Mouse (Mus musculus): ENCODE data around the gene Ppa1. TPM values are rescaled to one million over a fixed set of nuclear protein-coding genes. Genes with fewer than 3 reads are reported as not detected.

Gene Ppa1
- total and polyA plus RNA-seq, 2 experiments from 2014 or later, result 137 to 201 TPM

DNA sequence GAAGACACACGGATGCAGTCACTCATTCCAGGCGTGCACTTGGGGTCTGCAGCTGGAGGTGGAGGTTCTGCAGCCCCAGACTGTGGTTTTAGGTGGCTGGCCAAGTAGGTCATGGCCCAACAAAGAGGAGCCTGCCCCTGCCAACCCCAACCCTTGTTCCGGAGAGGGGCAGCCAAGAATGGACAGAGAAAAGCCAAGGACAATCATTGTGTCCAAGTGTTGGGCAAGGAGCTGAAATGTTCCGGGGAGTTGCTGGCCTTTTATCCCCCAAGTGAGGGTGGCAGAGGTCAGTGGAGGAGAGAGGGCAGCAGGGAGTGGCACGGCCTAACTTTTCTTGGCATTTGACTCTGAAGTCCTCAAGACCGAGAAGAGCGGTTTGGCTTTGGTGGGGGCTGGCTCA lies 72.0 kb downstream of the Ppa1 start:
- no peak for ATAC-seq
- Histone ChIP-seq H3K4me2 (ENCODE audit: low read depth) (no peak overlapping the region), H3K4me1 (ENCODE audit: insufficient read depth) (no peaks in the 10 kb centered on the region), H3K27ac (ENCODE audit: low read depth, low read length) (no peak overlapping the region), H3K9me3 (ENCODE audit: low read length) (no peaks in the 10 kb centered on the region), H3K27me3 (ENCODE audit: insufficient read depth, low read length) (no peaks in the 10 kb centered on the region), H3K36me3 (ENCODE audit: insufficient read depth) (no peaks in the 10 kb centered on the region), H3K4me3 (ENCODE audit: low read depth, low read length) (no peak overlapping the region), H3K9ac (no peak overlapping the region)
- no peak for TF ChIP-seq CTCF (IDR thresholded peaks at IDR 0.05; ENCODE audit: low read depth)
- no peak for DNase-seq
- 88% methylated on average over 7 of the region's 7 CpGs for WGBS

GRCm38 (mm10) chr10:61722215-61722614 lies 73.9 kb downstream of the Ppa1 start:
- no peak for DNase-seq
- ATAC-seq, result no peak
- WGBS, result 92% methylated on average over 3 of the region's 3 CpGs
- TF ChIP-seq CTCF (IDR thresholded peaks at IDR 0.05; ENCODE audit: low read depth), result no peak
- Histone ChIP-seq H3K4me3 (ENCODE audit: low read depth, low read length) (no peak overlapping the region), H3K4me1 (ENCODE audit: insufficient read depth) (no peaks in the 10 kb centered on the region), H3K4me2 (ENCODE audit: low read depth) (no peak overlapping the region), H3K27me3 (ENCODE audit: insufficient read depth, low read length) (no peaks in the 10 kb centered on the region), H3K9ac (no peak overlapping the region), H3K9me3 (ENCODE audit: low read length) (no peaks in the 10 kb centered on the region), H3K27ac (ENCODE audit: low read depth, low read length) (no peak overlapping the region), H3K36me3 (ENCODE audit: insufficient read depth) (no peaks in the 10 kb centered on the region)

DNA sequence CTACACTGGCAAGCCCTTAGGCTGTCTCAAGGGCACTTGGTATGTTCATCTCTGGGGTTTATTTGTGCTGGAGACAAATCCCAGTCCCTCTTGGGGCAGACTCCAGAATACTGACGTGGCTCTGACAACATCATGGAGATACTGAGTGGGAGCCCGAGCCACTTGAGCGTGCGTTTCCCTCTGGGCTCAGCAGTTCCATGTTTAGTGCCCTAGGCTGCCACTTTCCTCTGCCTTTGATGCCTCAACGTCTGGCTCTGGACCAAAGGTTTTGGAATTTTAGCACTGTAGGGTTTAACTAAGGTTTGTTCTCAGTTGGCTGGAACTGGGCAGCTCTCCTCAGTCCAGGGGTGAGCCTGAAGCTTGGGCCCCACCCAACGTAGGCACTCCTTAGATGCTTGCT lies 74.9 kb downstream of the Ppa1 start:
- DNase-seq, result no peak
- WGBS, result 69% methylated on average over 6 of the region's 6 CpGs
- H3K9ac ChIP-seq, result no peak overlapping the region
- no peak overlapping the region for H3K4me3 ChIP-seq (ENCODE audit: low read depth, low read length)
- no peaks in the 10 kb centered on the region for H3K36me3 ChIP-seq (ENCODE audit: insufficient read depth)
- no peak overlapping the region for H3K4me2 ChIP-seq (ENCODE audit: low read depth)
- no peaks in the 10 kb centered on the region for H3K4me1 ChIP-seq (ENCODE audit: insufficient read depth)
- TF ChIP-seq CTCF (IDR thresholded peaks at IDR 0.05; ENCODE audit: low read depth), result no peak
- H3K9me3 ChIP-seq (ENCODE audit: low read length), result no peaks in the 10 kb centered on the region
- H3K27me3 ChIP-seq (ENCODE audit: insufficient read depth, low read length), result no peaks in the 10 kb centered on the region
- no peak overlapping the region for H3K27ac ChIP-seq (ENCODE audit: low read depth, low read length)
- ATAC-seq, result no peak

Other genes starting within 250 kb of the Ppa1 start
- 0.54 TPM in 1 of 2 replicates, not detected in the other for gene Nodal, start 230.6 kb upstream of the Ppa1 start, total RNA-seq (2014; rRNA removed)
- 0.13 and 0.16 TPM in 2 replicates for gene Nodal, start 230.6 kb upstream of the Ppa1 start, polyA plus RNA-seq (2015; fragmentation: Nextera tagmentation; extraction: Ambion mirVana)
- gene Eif4ebp2, start 195.9 kb upstream of the Ppa1 start, total RNA-seq (2014; rRNA removed), result 14.6 and 18.6 TPM in 2 replicates
- gene Eif4ebp2, start 195.9 kb upstream of the Ppa1 start, polyA plus RNA-seq (2015; fragmentation: Nextera tagmentation; extraction: Ambion mirVana), result 42.3 and 49.1 TPM in 2 replicates
- 16.8 and 19.5 TPM in 2 replicates for gene Lrrc20, start 172.8 kb upstream of the Ppa1 start, total RNA-seq (2014; rRNA removed)
- 15.9 and 16.0 TPM in 2 replicates for gene Lrrc20, start 172.8 kb upstream of the Ppa1 start, polyA plus RNA-seq (2015; fragmentation: Nextera tagmentation; extraction: Ambion mirVana)
- 2.8 and 3.7 TPM in 2 replicates for gene Npffr1, start 53.1 kb upstream of the Ppa1 start, total RNA-seq (2014; rRNA removed)
- gene Npffr1, start 53.1 kb upstream of the Ppa1 start, polyA plus RNA-seq (2015; fragmentation: Nextera tagmentation; extraction: Ambion mirVana), result 1.3 and 2.2 TPM in 2 replicates
- 188 and 221 TPM in 2 replicates for gene Sar1a, start 31.7 kb downstream of the Ppa1 start, total RNA-seq (2014; rRNA removed)
- 208 and 213 TPM in 2 replicates for gene Sar1a, start 31.7 kb downstream of the Ppa1 start, polyA plus RNA-seq (2015; fragmentation: Nextera tagmentation; extraction: Ambion mirVana)
- 50.5 and 56.8 TPM in 2 replicates for gene Tysnd1, start 47.0 kb downstream of the Ppa1 start, total RNA-seq (2014; rRNA removed)
- 34.0 and 34.4 TPM in 2 replicates for gene Tysnd1, start 47.0 kb downstream of the Ppa1 start, polyA plus RNA-seq (2015; fragmentation: Nextera tagmentation; extraction: Ambion mirVana)
- gene Aifm2, start 66.7 kb downstream of the Ppa1 start, total RNA-seq (2014; rRNA removed), result 11.5 and 13.0 TPM in 2 replicates
- 8.4 and 11.7 TPM in 2 replicates for gene Aifm2, start 66.7 kb downstream of the Ppa1 start, polyA plus RNA-seq (2015; fragmentation: Nextera tagmentation; extraction: Ambion mirVana)
- gene H2afy2, start 135.6 kb downstream of the Ppa1 start, total RNA-seq (2014; rRNA removed), result 129 and 143 TPM in 2 replicates
- 175 and 191 TPM in 2 replicates for gene H2afy2, start 135.6 kb downstream of the Ppa1 start, polyA plus RNA-seq (2015; fragmentation: Nextera tagmentation; extraction: Ambion mirVana)

Measured in forebrain, postnatal 0 days (tissue).